Mouse (Mus musculus): Measurements from ENCODE around the gene Bnc2.

DNA sequence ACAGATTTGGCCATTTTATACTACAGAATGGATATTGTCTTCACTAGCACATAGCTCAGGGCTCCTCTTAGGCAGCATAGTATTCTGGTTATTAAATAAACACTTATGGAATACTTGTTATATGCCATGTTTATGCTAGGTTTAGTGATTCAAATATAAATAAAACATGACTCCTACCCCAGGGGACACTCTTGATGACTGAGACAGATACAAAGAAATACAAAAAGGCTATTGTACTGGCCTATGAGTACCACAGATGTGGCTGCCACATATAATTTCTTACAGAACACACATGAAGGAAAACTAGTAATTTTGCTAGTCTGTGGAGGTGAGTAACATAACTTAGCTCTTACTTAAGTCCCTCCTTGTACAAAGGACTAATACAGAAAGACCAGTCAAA lies 28.5 kb downstream of the Bnc2 start:
- no peak for TF ChIP-seq CTCF (IDR thresholded peaks at IDR 0.05; ENCODE audit: low read depth, low read length)
- TF ChIP-seq POLR2A (IDR thresholded peaks at IDR 0.05; ENCODE audit: borderline replicate concordance, low read depth, low read length): no peak
